ENCODE assay signal across 15 mouse cellular contexts in the genomic region with DNA sequence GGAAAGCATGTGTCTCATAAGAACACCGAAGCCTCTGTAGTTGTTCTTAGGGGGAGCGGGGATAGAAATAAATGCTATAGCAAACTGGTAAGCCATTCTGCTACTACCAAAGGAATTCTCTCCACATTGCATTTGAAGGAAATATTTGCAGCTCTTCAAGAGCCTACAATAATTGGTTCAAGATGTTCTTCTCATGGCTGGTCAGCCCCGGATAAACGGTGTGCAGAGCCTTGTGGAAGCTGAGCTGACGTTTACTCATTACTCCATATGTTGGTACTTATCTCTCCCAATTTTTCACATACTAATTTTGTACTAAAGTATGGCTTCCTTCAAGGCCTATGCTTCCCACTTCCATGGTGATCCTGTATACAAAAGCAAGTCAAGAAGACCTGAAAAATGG.
"Had no signal": no experiment of that assay in that cellular context is flagged by ENCODE, and none has a peak within 500 bp of the region (broad histone marks: within the 10 kb centered on the region; RNA-seq: fewer than 3 reads in every experiment).

No protein-coding gene starts in this region.

- H3K36me3 ChIP-seq: limb, embryonic 15.5 days; liver, embryonic 13.5 days; lung, embryonic 15.5 days; midbrain, embryonic 10.5 days; neural tube, embryonic 12.5 days had no signal

- H3K4me3 ChIP-seq: left cerebral cortex, adult 2 months; limb, embryonic 15.5 days; liver, embryonic 13.5 days; lung, embryonic 15.5 days; midbrain, embryonic 10.5 days; neural tube, embryonic 12.5 days had no signal

- H3K4me1 ChIP-seq: limb, embryonic 15.5 days; liver, embryonic 13.5 days; lung, embryonic 15.5 days; midbrain, embryonic 10.5 days; neural tube, embryonic 12.5 days had no signal

- H3K9me3 ChIP-seq: limb, embryonic 15.5 days; liver, embryonic 13.5 days; lung, embryonic 15.5 days; midbrain, embryonic 10.5 days; neural tube, embryonic 12.5 days had no signal

- H3K4me2 ChIP-seq: limb, embryonic 15.5 days; liver, embryonic 13.5 days; lung, embryonic 15.5 days; neural tube, embryonic 12.5 days had no signal

- H3K9ac ChIP-seq: limb, embryonic 15.5 days; liver, embryonic 13.5 days; liver, postnatal 0 days; lung, embryonic 15.5 days; neural tube, embryonic 12.5 days had no signal

- DNase-seq: kidney, adult 8-10 months; kidney, postnatal 25 days; liver, embryonic 13.5 days; liver, postnatal 0 days; lung, postnatal 14 days; midbrain, embryonic 14.5 days; right cerebral cortex, postnatal 4 days; spleen, adult 18-20 months; thymus, adult 18-20 months; thymus, postnatal 25 days had no signal

- H3K27ac ChIP-seq: left cerebral cortex, adult 2 months; limb, embryonic 15.5 days; liver, embryonic 13.5 days; lung, embryonic 15.5 days; midbrain, embryonic 10.5 days; neural tube, embryonic 12.5 days had no signal

- H3K27me3 ChIP-seq: limb, embryonic 15.5 days; liver, embryonic 13.5 days; lung, embryonic 15.5 days; neural tube, embryonic 12.5 days had no signal

- ATAC-seq: liver, postnatal 0 days had no signal
